Mouse (Mus musculus): ENCODE results near the gene Olfr31. TPM values are rescaled to one million over a fixed set of nuclear protein-coding genes. Genes with fewer than 3 reads are reported as not detected.
A peak's percentile ranks its signal among the peaks of the same experiment; 100 is the strongest.

The Olfr31 gene
- not detected in 2 replicates for total RNA-seq (2012; rRNA removed)
- total RNA-seq (2014; rRNA removed), result not detected in 2 replicates
- 0.09 TPM in 1 of 2 replicates, not detected in the other for polyA plus RNA-seq (2012; ENCODE audit: insufficient read length, low read depth)

GRCm38 (mm10) chr14:14322528-14322927 lies at the start of gene Olfr31:
Olfr31 (plus strand) TSS chr14:14322828.
- Histone ChIP-seq H3K36me3 (replicated peaks in 1 of 2; ENCODE audit: control insufficient read depth in 1 of 2, insufficient read depth in 1 of 2, low read length in 1 of 2) (no peaks in the 10 kb centered on the region), H3K27me3 (replicated peaks) (no peaks in the 10 kb centered on the region), H3K4me3 (replicated peaks in 1 of 3; ENCODE audit: low read depth in 2 of 3, low read length in 2 of 3, poor library complexity in 1 of 3) (no peak within 1 kb of the TSS), H3K4me2 (ENCODE audit: insufficient read depth, low read depth, poor library complexity, severe bottlenecking) (no peak within 1 kb of the TSS), H3K4me1 (ENCODE audit: control insufficient read depth in 1 of 2, insufficient read depth in 2 of 2) (no peaks in the 10 kb centered on the region), H3K9me3 (replicated peaks; ENCODE audit: low read length) (no peaks in the 10 kb centered on the region), H3K9ac (ENCODE audit: insufficient read depth, low read depth) (no peak within 1 kb of the TSS), H3K79me2 (replicated peaks; ENCODE audit: control insufficient read depth, extremely low read depth, insufficient read depth, poor library complexity, severe bottlenecking) (no peaks in the 10 kb centered on the region), H3K27ac (ENCODE audit: insufficient read depth, low read depth) (no peak within 1 kb of the TSS)
- no peak for DNase-seq (ENCODE audit: extremely low read depth)
- dilution Hi-C loops (cut with MboI; ENCODE audit: extremely low pct_ligation_motif_present, extremely low pct_unique_long_range_greater_than_20kb, low sequenced_read_pairs) (no loop called here), in situ Hi-C loops (cut with MboI; ENCODE audit: low pct_ligation_motif_present, low pct_unique_long_range_greater_than_20kb, low sequenced_read_pairs) (no loop called here)
- TF ChIP-seq MEF2A (IDR thresholded peaks at IDR 0.05; ENCODE audit: borderline replicate concordance, low read depth, low read length) (no peak), MAZ (IDR thresholded peaks at IDR 0.05; ENCODE audit: low read depth, low read length) (no peak), POLR2A (IDR thresholded peaks at IDR 0.05; ENCODE audit: low read depth, low read length) (no peak), ZC3H11A (IDR thresholded peaks at IDR 0.05; ENCODE audit: low read depth, low read length) (no peak), ETS1 (conservative IDR thresholded peaks at IDR 0.05; ENCODE audit: low read depth, low read length) (no peak), CHD2 (IDR thresholded peaks at IDR 0.05; ENCODE audit: low read length) (no peak)

DNA sequence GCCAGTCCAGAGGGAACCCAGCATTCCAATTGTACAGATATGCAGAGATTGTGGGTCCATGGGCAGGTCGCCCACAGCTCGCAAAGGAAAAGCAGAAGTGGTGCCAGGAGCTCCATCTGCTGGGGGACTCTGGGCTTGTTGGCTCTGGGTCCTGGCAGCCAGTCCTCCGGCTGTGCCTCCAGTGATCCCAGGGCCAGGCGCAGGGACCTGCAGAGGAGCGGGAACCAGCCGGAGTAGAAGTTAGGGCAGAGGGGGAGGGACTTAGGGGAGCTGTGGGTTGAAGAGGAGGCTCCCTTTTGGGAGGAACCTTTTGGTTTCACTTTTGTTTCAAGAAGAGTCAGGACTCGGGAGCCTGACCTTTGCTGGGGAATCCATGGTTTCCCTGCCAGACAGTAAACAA lies 28.2 kb upstream of the Olfr31 start:
- dilution Hi-C loops (cut with MboI; ENCODE audit: extremely low pct_ligation_motif_present, extremely low pct_unique_long_range_greater_than_20kb, low sequenced_read_pairs), result no loop called here
- peak; percentile 61 for DNase-seq (ENCODE audit: extremely low read depth)
- H3K4me2 ChIP-seq (ENCODE audit: insufficient read depth, low read depth, poor library complexity, severe bottlenecking), result peak overlapping the region; percentile 97
- in situ Hi-C loops (cut with MboI; ENCODE audit: low pct_ligation_motif_present, low pct_unique_long_range_greater_than_20kb, low sequenced_read_pairs), result no loop called here
- no peaks in the 10 kb centered on the region for H3K36me3 ChIP-seq (replicated peaks in 1 of 2; ENCODE audit: control insufficient read depth in 1 of 2, insufficient read depth in 1 of 2, low read length in 1 of 2)
- peak overlapping the region; percentile 46 for H3K9ac ChIP-seq (ENCODE audit: insufficient read depth, low read depth)
- H3K9me3 ChIP-seq (replicated peaks; ENCODE audit: low read length), result no peaks in the 10 kb centered on the region
- no peak overlapping the region for H3K27ac ChIP-seq (ENCODE audit: insufficient read depth, low read depth)
- H3K4me1 ChIP-seq (ENCODE audit: control insufficient read depth in 1 of 2, insufficient read depth in 2 of 2), result peaks cover 0 to 7% of the 10 kb centered on the region in 2 experiments; a peak in 1 of 4 replicates
- no peaks in the 10 kb centered on the region for H3K79me2 ChIP-seq (replicated peaks; ENCODE audit: control insufficient read depth, extremely low read depth, insufficient read depth, poor library complexity, severe bottlenecking)
- TF ChIP-seq IRF4 (IDR thresholded peaks at IDR 0.05; ENCODE audit: low read depth, low read length) (0 out of 2 replicates have a peak, but pooled peaks have one; percentile 7), SMC3 (IDR thresholded peaks at IDR 0.05; ENCODE audit: low read depth, low read length) (peak; percentile 37), RAD21 (IDR thresholded peaks at IDR 0.05; ENCODE audit: low read depth, low read length) (peak; percentile 8), CTCF (conservative IDR thresholded peaks at IDR 0.05 in 1 of 2, IDR thresholded peaks at IDR 0.05 in 1 of 2; ENCODE audit: low read depth in 2 of 2, low read length in 2 of 2) (peak in 1 of 2 experiments; percentile 58; a peak in 2 of 4 replicates), BHLHE40 (IDR thresholded peaks at IDR 0.05; ENCODE audit: low read depth, low read length) (no peak), CHD1 (IDR thresholded peaks at IDR 0.05; ENCODE audit: low read depth, low read length) (no peak), MAFK (IDR thresholded peaks at IDR 0.05; ENCODE audit: insufficient replicate concordance, low read length) (no peak)
- H3K4me3 ChIP-seq (replicated peaks in 1 of 3; ENCODE audit: low read depth in 2 of 3, low read length in 2 of 3, poor library complexity in 1 of 3), result peak overlapping the region; percentile 45 to 50 (median 48)
- no peaks in the 10 kb centered on the region for H3K27me3 ChIP-seq (replicated peaks)

- Histone ChIP-seq H3K36me3 (replicated peaks in 1 of 2; ENCODE audit: control insufficient read depth in 1 of 2, insufficient read depth in 1 of 2, low read length in 1 of 2) (no peaks in the 10 kb centered on the region), H3K27me3 (replicated peaks) (no peaks in the 10 kb centered on the region), H3K9me3 (replicated peaks; ENCODE audit: low read length) (no peaks in the 10 kb centered on the region), H3K27ac (ENCODE audit: insufficient read depth, low read depth) (no peak overlapping the region), H3K9ac (ENCODE audit: insufficient read depth, low read depth) (no peak overlapping the region), H3K4me1 (ENCODE audit: control insufficient read depth in 1 of 2, insufficient read depth in 2 of 2) (no peaks in the 10 kb centered on the region), H3K79me2 (replicated peaks; ENCODE audit: control insufficient read depth, extremely low read depth, insufficient read depth, poor library complexity, severe bottlenecking) (no peaks in the 10 kb centered on the region), H3K4me2 (ENCODE audit: insufficient read depth, low read depth, poor library complexity, severe bottlenecking) (no peak overlapping the region), H3K4me3 (replicated peaks in 1 of 3; ENCODE audit: low read depth in 2 of 3, low read length in 2 of 3, poor library complexity in 1 of 3) (no peak overlapping the region)
- TF ChIP-seq HCFC1 (IDR thresholded peaks at IDR 0.05; ENCODE audit: low read depth, low read length), result no peak
- no peak for TF ChIP-seq ETS1 (conservative IDR thresholded peaks at IDR 0.05; ENCODE audit: low read depth, low read length)
- TF ChIP-seq CHD1 (IDR thresholded peaks at IDR 0.05; ENCODE audit: low read depth, low read length), result no peak
- no peak for TF ChIP-seq JUND (conservative IDR thresholded peaks at IDR 0.05; ENCODE audit: low read depth, low read length)
- no peak for TF ChIP-seq CTCF (conservative IDR thresholded peaks at IDR 0.05 in 1 of 2, IDR thresholded peaks at IDR 0.05 in 1 of 2; ENCODE audit: low read depth in 2 of 2, low read length in 2 of 2)
- TF ChIP-seq KAT2A (IDR thresholded peaks at IDR 0.05; ENCODE audit: insufficient replicate concordance, low read length), result no peak
- no peak for TF ChIP-seq MAX (IDR thresholded peaks at IDR 0.05; ENCODE audit: low read length)
- TF ChIP-seq RCOR1 (conservative IDR thresholded peaks at IDR 0.05; ENCODE audit: low read depth, low read length), result no peak
- no peak for TF ChIP-seq MAZ (IDR thresholded peaks at IDR 0.05; ENCODE audit: low read depth, low read length)
- TF ChIP-seq CHD2 (IDR thresholded peaks at IDR 0.05; ENCODE audit: low read length), result no peak
- no peak for TF ChIP-seq E2F4 (IDR thresholded peaks at IDR 0.05; ENCODE audit: insufficient replicate concordance, low read depth, low read length)
- DNase-seq (ENCODE audit: extremely low read depth), result no peak
- dilution Hi-C loops (cut with MboI; ENCODE audit: extremely low pct_ligation_motif_present, extremely low pct_unique_long_range_greater_than_20kb, low sequenced_read_pairs), result no loop called here
- in situ Hi-C loops (cut with MboI; ENCODE audit: low pct_ligation_motif_present, low pct_unique_long_range_greater_than_20kb, low sequenced_read_pairs), result no loop called here
These were observed 13.7 kb upstream of the Olfr31 start for GRCm38 (mm10) chr14:14308938-14309337.
